Mouse (Mus musculus): ENCODE measurements around the gene Rft1. TPM values are rescaled to one million over a fixed set of nuclear protein-coding genes. Genes with fewer than 3 reads are reported as not detected.
A peak's percentile ranks its signal among the peaks of the same experiment; 100 is the strongest.

The Rft1 gene
- polyA plus RNA-seq, 1 experiment = 12.3 TPM

DNA sequence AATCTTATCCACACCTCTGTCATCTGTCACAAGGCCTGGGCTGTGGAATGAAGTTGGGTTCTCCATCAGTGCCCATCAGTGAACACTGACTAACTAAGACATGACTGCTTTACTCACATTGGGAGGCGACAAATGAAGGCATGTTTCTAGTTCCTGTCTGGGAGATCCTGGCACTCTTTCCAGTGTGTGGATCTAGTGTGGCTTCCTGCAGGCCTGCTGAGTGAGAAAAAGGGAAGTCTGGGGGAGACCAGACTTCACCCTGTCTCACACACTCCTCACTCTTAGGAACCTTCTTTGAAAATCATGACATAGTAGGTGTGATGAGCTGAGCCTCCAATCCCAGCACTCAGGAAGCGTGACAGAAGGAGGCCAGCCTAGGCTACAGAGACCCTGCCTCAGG, 40.6 kb downstream of the Rft1 start:
- Histone ChIP-seq H3K27me3 (ENCODE audit: control insufficient read depth, insufficient read depth, insufficient read length) (no peaks in the 10 kb centered on the region), H3K79me2 (ENCODE audit: control insufficient read depth, insufficient read depth) (no peaks in the 10 kb centered on the region), H3ac (ENCODE audit: control insufficient read depth, insufficient read length) (no peak overlapping the region), H3K36me3 (ENCODE audit: control insufficient read depth, insufficient read depth) (peaks cover 4% of the 10 kb centered on the region), H3K4me2 (ENCODE audit: low read depth) (no peak overlapping the region), H3K4me3 (no peak overlapping the region)
- TF ChIP-seq MYOD1 (IDR thresholded peaks at IDR 0.05; ENCODE audit: control insufficient read depth in 1 of 3, insufficient read length in 2 of 3, low read depth in 2 of 3) = no peak
- no peak for TF ChIP-seq E2F4 (IDR thresholded peaks at IDR 0.05; ENCODE audit: insufficient read depth)
- no peak for TF ChIP-seq SRF (IDR thresholded peaks at IDR 0.05; ENCODE audit: control insufficient read depth, insufficient read length, low read depth)
- no peak for TF ChIP-seq REST (IDR thresholded peaks at IDR 0.05; ENCODE audit: insufficient read depth, insufficient read length)
- TF ChIP-seq TCF3 (IDR thresholded peaks at IDR 0.05; ENCODE audit: insufficient read length, low read depth) = no peak
- no peak for TF ChIP-seq MYOG (IDR thresholded peaks at IDR 0.05; ENCODE audit: control insufficient read depth in 1 of 3, insufficient read depth in 1 of 3, insufficient read length in 2 of 3, low read depth in 2 of 3)
- no peak for TF ChIP-seq POLR2AphosphoS2 (IDR thresholded peaks at IDR 0.05; ENCODE audit: insufficient read length, low read depth)
- no peak for TF ChIP-seq CEBPB (IDR thresholded peaks at IDR 0.05; ENCODE audit: insufficient read depth, poor library complexity, severe bottlenecking)
- TF ChIP-seq MAX (IDR thresholded peaks at IDR 0.05; ENCODE audit: low read depth) = no peak
- no peak for TF ChIP-seq TCF12 (IDR thresholded peaks at IDR 0.05; ENCODE audit: insufficient read depth, poor library complexity, severe bottlenecking)
- no peak for TF ChIP-seq USF1 (IDR thresholded peaks at IDR 0.05; ENCODE audit: low read depth)
- no peak for TF ChIP-seq POLR2A (IDR thresholded peaks at IDR 0.05; ENCODE audit: insufficient read length, low read depth)

DNA sequence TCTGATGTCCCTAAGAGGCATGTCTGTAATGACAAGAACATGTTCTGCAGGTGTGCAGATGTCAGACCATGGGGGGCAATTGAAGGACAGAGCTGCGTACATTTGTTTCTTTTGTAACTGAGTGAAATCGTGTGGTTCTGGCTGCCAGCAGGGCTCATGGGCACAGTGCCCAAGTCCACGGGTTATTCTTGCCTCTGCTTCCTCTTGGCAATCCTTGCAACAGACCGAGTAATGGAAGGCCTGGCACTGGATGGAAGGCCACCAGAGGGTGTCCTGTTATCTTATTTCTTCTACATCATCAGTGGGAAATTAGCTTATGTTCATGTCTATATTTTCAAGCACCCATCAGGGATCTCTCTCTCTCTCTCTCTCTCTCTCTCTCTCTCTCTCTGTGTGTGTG, 41.4 kb downstream of the Rft1 start:
- TF ChIP-seq CEBPB (IDR thresholded peaks at IDR 0.05; ENCODE audit: insufficient read depth, poor library complexity, severe bottlenecking) (peak; percentile 77; the same call in 1 of the 2 replicates), MYOG (IDR thresholded peaks at IDR 0.05; ENCODE audit: control insufficient read depth in 1 of 3, insufficient read depth in 1 of 3, insufficient read length in 2 of 3, low read depth in 2 of 3) (no peak)

DNA sequence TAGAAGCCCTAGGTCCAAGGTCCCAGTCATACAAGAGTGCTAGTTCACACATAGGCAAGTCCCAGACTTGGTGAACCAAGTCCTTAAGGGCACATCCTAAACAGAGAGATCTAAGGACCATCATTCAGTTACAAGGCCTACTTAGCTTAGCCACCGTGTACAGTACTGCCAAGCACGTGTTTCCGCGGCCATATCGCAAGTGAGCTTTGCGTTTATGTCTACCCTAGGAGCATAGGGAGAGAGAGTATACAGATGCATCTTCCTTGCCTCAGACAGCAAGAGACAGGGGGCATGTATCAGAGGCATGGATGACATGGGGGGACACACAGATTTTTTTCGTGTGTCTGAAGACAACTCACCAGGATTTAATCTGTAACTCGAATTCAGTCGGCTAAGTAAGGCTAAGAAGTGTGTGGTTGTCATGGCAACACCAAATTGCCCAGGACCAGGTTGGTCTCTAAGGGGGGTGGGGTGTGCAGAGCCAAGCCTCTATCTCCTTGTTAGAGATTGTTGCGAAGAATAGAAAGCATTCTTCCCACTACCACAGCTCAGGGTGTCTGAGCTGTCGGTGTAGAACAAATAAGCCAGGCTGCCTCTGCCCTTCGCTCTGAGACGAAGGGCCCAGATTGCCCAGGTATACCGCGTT, 43.4 kb downstream of the Rft1 start:
- H3K27me3 ChIP-seq (ENCODE audit: control insufficient read depth, insufficient read depth, insufficient read length) = no peaks in the 10 kb centered on the region
- H3K4me3 ChIP-seq = no peak overlapping the region
- H3ac ChIP-seq (ENCODE audit: control insufficient read depth, insufficient read length) = no peak overlapping the region
- H3K4me2 ChIP-seq (ENCODE audit: low read depth) = no peak overlapping the region
- no peak for TF ChIP-seq USF1 (IDR thresholded peaks at IDR 0.05; ENCODE audit: low read depth)
- no peak for TF ChIP-seq MAX (IDR thresholded peaks at IDR 0.05; ENCODE audit: low read depth)
- TF ChIP-seq MYOD1 (IDR thresholded peaks at IDR 0.05; ENCODE audit: control insufficient read depth in 1 of 3, insufficient read length in 2 of 3, low read depth in 2 of 3) = no peak
- TF ChIP-seq POLR2AphosphoS2 (IDR thresholded peaks at IDR 0.05; ENCODE audit: insufficient read length, low read depth) = no peak
- no peak for TF ChIP-seq SRF (IDR thresholded peaks at IDR 0.05; ENCODE audit: control insufficient read depth, insufficient read length, low read depth)
- no peak for TF ChIP-seq POLR2A (IDR thresholded peaks at IDR 0.05; ENCODE audit: insufficient read length, low read depth)
- no peak for TF ChIP-seq REST (IDR thresholded peaks at IDR 0.05; ENCODE audit: insufficient read depth, insufficient read length)
- no peak for TF ChIP-seq E2F4 (IDR thresholded peaks at IDR 0.05; ENCODE audit: insufficient read depth)
- TF ChIP-seq CEBPB (IDR thresholded peaks at IDR 0.05; ENCODE audit: insufficient read depth, poor library complexity, severe bottlenecking) = no peak
- TF ChIP-seq TCF3 (IDR thresholded peaks at IDR 0.05; ENCODE audit: insufficient read length, low read depth) = no peak
- TF ChIP-seq TCF12 (IDR thresholded peaks at IDR 0.05; ENCODE audit: insufficient read depth, poor library complexity, severe bottlenecking) = no peak
- no peak for TF ChIP-seq MYOG (IDR thresholded peaks at IDR 0.05; ENCODE audit: control insufficient read depth in 1 of 3, insufficient read depth in 1 of 3, insufficient read length in 2 of 3, low read depth in 2 of 3)
- no peaks in the 10 kb centered on the region for H3K36me3 ChIP-seq (ENCODE audit: control insufficient read depth, insufficient read depth)
- no peaks in the 10 kb centered on the region for H3K79me2 ChIP-seq (ENCODE audit: control insufficient read depth, insufficient read depth)

More for the DNA sequence above, 41.4 kb downstream of the Rft1 start:
- Histone ChIP-seq H3ac (ENCODE audit: control insufficient read depth, insufficient read length) (no peak overlapping the region), H3K4me3 (no peak overlapping the region), H3K27me3 (ENCODE audit: control insufficient read depth, insufficient read depth, insufficient read length) (no peaks in the 10 kb centered on the region), H3K79me2 (ENCODE audit: control insufficient read depth, insufficient read depth) (no peaks in the 10 kb centered on the region), H3K4me2 (ENCODE audit: low read depth) (peak overlapping the region; percentile 32), H3K36me3 (ENCODE audit: control insufficient read depth, insufficient read depth) (no peaks in the 10 kb centered on the region)

DNA sequence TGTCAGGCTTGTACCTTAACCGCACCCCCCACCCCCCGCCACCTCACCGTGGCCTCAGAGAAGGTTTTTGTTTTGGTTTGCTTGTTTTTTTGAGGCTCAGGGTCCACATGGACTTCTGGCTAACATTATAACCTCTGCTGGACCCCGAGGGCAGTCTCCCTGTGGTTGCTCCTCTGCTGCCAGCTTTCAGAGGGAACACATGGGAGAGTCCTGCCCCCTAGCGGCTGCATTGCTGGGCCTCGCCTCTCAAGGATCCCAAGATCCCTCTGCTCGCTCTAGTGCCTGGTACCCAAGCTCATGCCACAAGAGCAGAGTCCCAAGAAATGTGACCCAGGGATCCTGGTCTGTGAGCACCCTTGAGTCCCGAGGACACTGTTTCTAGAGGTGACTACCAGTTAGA, 45.5 kb downstream of the Rft1 start:
- Histone ChIP-seq H3ac (ENCODE audit: control insufficient read depth, insufficient read length) (no peak overlapping the region), H3K79me2 (ENCODE audit: control insufficient read depth, insufficient read depth) (no peaks in the 10 kb centered on the region), H3K4me2 (ENCODE audit: low read depth) (no peak overlapping the region), H3K27me3 (ENCODE audit: control insufficient read depth, insufficient read depth, insufficient read length) (no peaks in the 10 kb centered on the region), H3K36me3 (ENCODE audit: control insufficient read depth, insufficient read depth) (no peaks in the 10 kb centered on the region), H3K4me3 (no peak overlapping the region)
- TF ChIP-seq USF1 (IDR thresholded peaks at IDR 0.05; ENCODE audit: low read depth) (no peak), E2F4 (IDR thresholded peaks at IDR 0.05; ENCODE audit: insufficient read depth) (no peak), CEBPB (IDR thresholded peaks at IDR 0.05; ENCODE audit: insufficient read depth, poor library complexity, severe bottlenecking) (no peak), TCF12 (IDR thresholded peaks at IDR 0.05; ENCODE audit: insufficient read depth, poor library complexity, severe bottlenecking) (no peak), MYOD1 (IDR thresholded peaks at IDR 0.05; ENCODE audit: control insufficient read depth in 1 of 3, insufficient read length in 2 of 3, low read depth in 2 of 3) (no peak), MAX (IDR thresholded peaks at IDR 0.05; ENCODE audit: low read depth) (no peak), MYOG (IDR thresholded peaks at IDR 0.05; ENCODE audit: control insufficient read depth in 1 of 3, insufficient read depth in 1 of 3, insufficient read length in 2 of 3, low read depth in 2 of 3) (no peak), REST (IDR thresholded peaks at IDR 0.05; ENCODE audit: insufficient read depth, insufficient read length) (no peak), SRF (IDR thresholded peaks at IDR 0.05; ENCODE audit: control insufficient read depth, insufficient read length, low read depth) (no peak), POLR2AphosphoS2 (IDR thresholded peaks at IDR 0.05; ENCODE audit: insufficient read length, low read depth) (no peak), POLR2A (IDR thresholded peaks at IDR 0.05; ENCODE audit: insufficient read length, low read depth) (no peak), TCF3 (IDR thresholded peaks at IDR 0.05; ENCODE audit: insufficient read length, low read depth) (no peak)

Measured in myocyte (in vitro differentiated cells).